Mouse (Mus musculus): Measurements from ENCODE around the gene Podnl1. TPM values are rescaled to one million over a fixed set of nuclear protein-coding genes. Genes with fewer than 3 reads are reported as not detected.

Gene Podnl1
- polyA plus RNA-seq, 1 experiment, result 0.74 TPM

DNA sequence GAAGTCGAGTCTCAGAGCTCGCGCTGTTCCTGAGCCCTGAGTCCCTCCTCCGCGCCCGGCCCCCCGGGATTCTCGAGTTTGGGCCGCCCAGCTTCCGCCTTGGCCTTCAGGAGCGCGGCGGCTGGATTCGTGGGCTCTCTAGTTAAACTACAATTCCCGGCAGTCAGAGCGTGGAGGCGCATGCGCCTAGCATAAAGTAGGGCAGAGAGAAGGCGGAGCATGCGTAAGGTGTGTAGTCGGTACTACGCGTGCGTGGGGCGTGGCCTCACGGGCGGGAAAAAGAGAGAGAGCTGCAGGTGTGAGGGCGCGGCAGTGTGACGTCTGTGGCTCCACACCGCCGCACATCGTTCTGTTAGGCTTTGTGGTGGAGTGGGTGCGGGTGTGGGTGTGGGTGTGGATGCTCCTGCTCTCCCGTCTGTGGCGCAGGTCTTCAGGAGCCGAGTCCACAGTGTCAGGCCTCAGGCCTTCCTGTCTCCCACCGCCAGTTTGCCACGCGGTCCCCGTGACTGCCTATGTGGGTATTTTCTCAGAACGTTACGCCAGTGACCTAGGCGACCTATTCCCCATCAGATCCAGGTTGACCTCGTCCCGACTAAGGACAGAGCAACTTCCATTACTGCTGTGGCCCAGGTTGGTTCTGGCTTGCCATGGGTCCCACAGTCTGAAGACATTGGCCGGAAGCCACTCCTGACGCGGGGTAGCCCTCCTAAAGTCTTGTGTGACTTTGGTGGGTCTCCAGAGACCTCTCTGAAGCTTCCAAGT lies 22.2 kb downstream of the Podnl1 start, which contains the start of the genes Cc2d1a and 4930432K21Rik:
Gene Cc2d1a (minus strand): TSS at position 168 of the 762 bp plus-strand sequence.
Gene 4930432K21Rik (plus strand): TSS at position 257 of the 762 bp plus-strand sequence.
- TF ChIP-seq CTCF (IDR thresholded peaks at IDR 0.05; ENCODE audit: low read depth, low read length) (no peak), POLR2A (IDR thresholded peaks at IDR 0.05; ENCODE audit: borderline replicate concordance, low read depth, low read length) (no peak)
- Histone ChIP-seq H3K4me1 (ENCODE audit: control insufficient read depth, insufficient read depth, low read length) (peaks cover 28% of the 10 kb centered on the region), H3K4me3 (ENCODE audit: insufficient read depth, low read length) (peak within 1 kb of the TSS; percentile 93), H3K27ac (ENCODE audit: insufficient read depth, low read depth, low read length) (no peak within 1 kb of the TSS)

DNA sequence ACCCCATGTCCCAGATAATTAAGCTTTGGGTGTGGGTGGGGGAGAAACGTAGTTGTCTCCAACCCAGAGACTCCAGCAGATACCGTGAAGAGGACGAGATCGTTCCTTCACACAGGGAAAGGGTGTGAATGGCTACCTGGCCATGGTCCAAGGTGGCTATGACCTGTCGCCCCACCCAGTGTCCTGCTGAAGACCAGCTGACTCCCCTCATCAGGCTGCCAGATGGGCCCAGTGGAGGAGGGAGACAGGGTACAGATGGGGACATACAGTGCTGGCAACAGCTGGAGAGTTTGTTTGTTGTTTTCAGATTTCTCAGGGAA lies 22.7 kb downstream of the Podnl1 start:
- TF ChIP-seq POLR2A (IDR thresholded peaks at IDR 0.05; ENCODE audit: borderline replicate concordance, low read depth, low read length), result no peak
- TF ChIP-seq CTCF (IDR thresholded peaks at IDR 0.05; ENCODE audit: low read depth, low read length), result no peak
- no peak overlapping the region for H3K27ac ChIP-seq (ENCODE audit: insufficient read depth, low read depth, low read length)
- peak overlapping the region; percentile 93 for H3K4me3 ChIP-seq (ENCODE audit: insufficient read depth, low read length)
- peaks cover 28% of the 10 kb centered on the region for H3K4me1 ChIP-seq (ENCODE audit: control insufficient read depth, insufficient read depth, low read length)

DNA sequence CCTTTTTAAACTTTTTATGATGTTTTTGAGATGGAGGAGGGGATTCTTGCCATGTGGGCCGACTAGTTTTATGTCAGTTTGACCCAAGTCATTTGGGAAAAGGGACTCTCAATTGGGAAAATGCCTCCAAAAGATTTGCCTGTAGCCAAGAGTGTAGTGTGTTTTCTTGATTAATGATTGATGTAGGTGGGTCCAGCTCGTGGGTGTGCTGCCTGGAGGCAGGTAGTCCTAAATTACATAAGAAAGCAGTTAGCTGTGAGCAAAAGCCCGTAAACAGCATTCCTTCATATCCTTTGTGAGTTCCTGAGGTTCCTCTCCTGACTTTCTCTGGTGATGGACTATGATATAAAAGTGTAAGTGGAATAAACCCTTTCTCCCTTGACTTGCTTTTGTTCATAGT lies 23.4 kb downstream of the Podnl1 start:
- TF ChIP-seq POLR2A (IDR thresholded peaks at IDR 0.05; ENCODE audit: borderline replicate concordance, low read depth, low read length), result no peak
- TF ChIP-seq CTCF (IDR thresholded peaks at IDR 0.05; ENCODE audit: low read depth, low read length), result no peak
- no peak overlapping the region for H3K27ac ChIP-seq (ENCODE audit: insufficient read depth, low read depth, low read length)
- no peak overlapping the region for H3K4me3 ChIP-seq (ENCODE audit: insufficient read depth, low read length)
- H3K4me1 ChIP-seq (ENCODE audit: control insufficient read depth, insufficient read depth, low read length), result peaks cover 28% of the 10 kb centered on the region

DNA sequence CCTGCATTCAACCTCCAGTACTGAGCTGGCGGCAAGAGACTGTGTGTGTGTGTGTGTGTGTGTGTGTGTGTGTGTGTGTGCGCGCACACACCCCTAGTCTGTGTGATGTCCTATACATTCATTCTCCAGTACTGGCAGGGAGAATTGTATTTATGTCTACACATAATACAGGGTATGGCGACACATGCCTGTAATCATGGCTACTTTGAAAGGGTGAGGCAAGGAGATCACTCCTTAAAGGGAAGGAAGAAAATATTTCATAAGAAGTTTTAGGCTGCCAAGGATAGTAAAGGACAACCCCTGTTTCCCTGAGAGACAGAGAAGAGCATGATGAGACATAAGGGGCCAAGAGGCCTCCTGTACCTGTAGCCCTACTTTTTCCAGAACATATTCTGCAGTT lies 31.8 kb downstream of the Podnl1 start:
- TF ChIP-seq POLR2A (IDR thresholded peaks at IDR 0.05; ENCODE audit: borderline replicate concordance, low read depth, low read length) (no peak), CTCF (IDR thresholded peaks at IDR 0.05; ENCODE audit: low read depth, low read length) (no peak)
- H3K4me1 ChIP-seq (ENCODE audit: control insufficient read depth, insufficient read depth, low read length), result no peaks in the 10 kb centered on the region
- H3K27ac ChIP-seq (ENCODE audit: insufficient read depth, low read depth, low read length), result no peak overlapping the region
- H3K4me3 ChIP-seq (ENCODE audit: insufficient read depth, low read length), result no peak overlapping the region

DNA sequence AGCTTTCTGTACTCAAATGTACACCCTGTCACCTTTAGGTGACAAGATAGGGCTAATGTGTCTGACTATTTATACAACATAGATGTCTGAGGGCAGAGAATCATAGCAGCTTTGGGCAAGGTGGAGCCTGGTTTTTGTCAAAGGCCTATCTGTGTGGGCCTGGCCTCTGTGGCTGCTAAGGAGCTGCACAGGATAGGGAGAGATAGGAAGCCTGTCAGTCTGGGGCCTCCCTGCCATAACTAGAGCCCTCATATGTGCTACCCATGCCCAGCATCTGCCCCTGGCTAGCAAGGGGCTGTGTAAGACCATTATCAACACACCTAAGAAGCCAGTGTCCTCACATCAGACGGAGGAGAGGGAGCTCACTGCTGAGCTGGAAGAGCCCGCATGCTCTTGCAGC lies 41.9 kb downstream of the Podnl1 start:
- no peak overlapping the region for H3K4me3 ChIP-seq (ENCODE audit: insufficient read depth, low read length)
- H3K27ac ChIP-seq (ENCODE audit: insufficient read depth, low read depth, low read length), result no peak overlapping the region
- H3K4me1 ChIP-seq (ENCODE audit: control insufficient read depth, insufficient read depth, low read length), result no peaks in the 10 kb centered on the region
- TF ChIP-seq POLR2A (IDR thresholded peaks at IDR 0.05; ENCODE audit: borderline replicate concordance, low read depth, low read length), result no peak
- TF ChIP-seq CTCF (IDR thresholded peaks at IDR 0.05; ENCODE audit: low read depth, low read length), result no peak

DNA sequence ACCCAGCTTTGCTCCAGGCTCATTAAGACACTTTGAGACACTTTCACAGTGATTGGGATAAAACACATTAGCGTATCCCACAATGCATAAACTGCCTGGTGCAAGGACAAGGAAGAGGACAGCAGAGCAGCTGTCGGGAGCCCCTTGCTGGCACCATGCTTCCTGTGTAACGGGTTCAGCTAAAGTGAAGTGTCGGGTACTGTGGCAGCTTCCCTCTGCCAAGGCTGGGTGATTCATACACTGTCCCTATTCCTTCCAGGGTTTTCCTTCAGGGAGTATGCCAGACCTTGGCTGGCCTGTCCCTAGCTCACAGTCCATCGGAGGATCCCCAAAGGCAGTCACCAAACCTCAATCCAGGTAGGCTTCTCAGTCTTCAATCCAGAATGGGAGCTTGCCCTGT lies 44.3 kb downstream of the Podnl1 start:
- no peak overlapping the region for H3K27ac ChIP-seq (ENCODE audit: insufficient read depth, low read depth, low read length)
- H3K4me3 ChIP-seq (ENCODE audit: insufficient read depth, low read length), result no peak overlapping the region
- H3K4me1 ChIP-seq (ENCODE audit: control insufficient read depth, insufficient read depth, low read length), result no peaks in the 10 kb centered on the region
- TF ChIP-seq CTCF (IDR thresholded peaks at IDR 0.05; ENCODE audit: low read depth, low read length), result no peak
- no peak for TF ChIP-seq POLR2A (IDR thresholded peaks at IDR 0.05; ENCODE audit: borderline replicate concordance, low read depth, low read length)

DNA sequence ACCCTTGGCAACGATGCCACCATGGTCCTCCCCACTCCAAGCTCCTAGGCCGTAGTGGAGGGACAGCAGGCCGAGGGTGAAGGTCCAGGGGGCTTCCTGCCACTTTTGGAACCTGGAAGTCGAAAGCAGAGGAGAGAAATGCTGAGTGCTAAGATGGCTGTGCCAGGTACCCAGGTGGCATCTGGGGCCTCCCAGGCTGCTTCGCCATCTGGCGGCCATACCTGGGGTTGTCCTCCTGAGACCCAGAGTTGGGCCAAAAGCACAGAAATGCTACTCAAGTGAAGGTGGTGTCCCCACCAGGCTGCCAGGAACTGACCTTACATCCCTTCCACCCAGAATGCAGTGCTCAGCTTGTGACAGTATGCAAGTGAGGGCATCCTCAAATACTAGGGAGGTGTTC lies 48.1 kb downstream of the Podnl1 start:
- Histone ChIP-seq H3K4me3 (ENCODE audit: insufficient read depth, low read length) (no peak overlapping the region), H3K4me1 (ENCODE audit: control insufficient read depth, insufficient read depth, low read length) (no peaks in the 10 kb centered on the region), H3K27ac (ENCODE audit: insufficient read depth, low read depth, low read length) (no peak overlapping the region)
- 0 out of 2 replicates have a peak, but pooled peaks have one; percentile 29 for TF ChIP-seq CTCF (IDR thresholded peaks at IDR 0.05; ENCODE audit: low read depth, low read length)
- TF ChIP-seq POLR2A (IDR thresholded peaks at IDR 0.05; ENCODE audit: borderline replicate concordance, low read depth, low read length), result no peak

DNA sequence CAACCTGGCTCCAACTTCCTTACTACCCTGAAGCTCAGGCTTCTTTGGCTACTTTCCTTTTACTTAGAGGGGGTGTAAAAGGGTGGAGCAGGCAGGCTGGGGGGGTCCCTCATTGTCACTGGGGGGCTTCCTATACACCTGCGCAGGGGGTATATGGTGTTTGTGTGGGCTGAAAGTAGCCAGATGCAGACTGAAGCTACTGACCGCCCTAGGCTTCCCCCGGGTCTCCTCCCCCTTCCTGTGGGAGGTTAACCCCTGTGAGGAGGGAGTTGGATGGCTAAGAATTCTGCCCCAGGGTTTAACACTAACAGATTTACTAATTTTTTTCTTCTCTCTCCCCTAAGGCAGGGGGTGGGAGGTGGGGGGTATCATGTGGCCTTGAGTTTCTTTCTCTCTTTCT lies 50.8 kb downstream of the Podnl1 start:
- no peak for TF ChIP-seq POLR2A (IDR thresholded peaks at IDR 0.05; ENCODE audit: borderline replicate concordance, low read depth, low read length)
- TF ChIP-seq CTCF (IDR thresholded peaks at IDR 0.05; ENCODE audit: low read depth, low read length), result no peak
- H3K4me1 ChIP-seq (ENCODE audit: control insufficient read depth, insufficient read depth, low read length), result no peaks in the 10 kb centered on the region
- no peak overlapping the region for H3K4me3 ChIP-seq (ENCODE audit: insufficient read depth, low read length)
- H3K27ac ChIP-seq (ENCODE audit: insufficient read depth, low read depth, low read length), result no peak overlapping the region

DNA sequence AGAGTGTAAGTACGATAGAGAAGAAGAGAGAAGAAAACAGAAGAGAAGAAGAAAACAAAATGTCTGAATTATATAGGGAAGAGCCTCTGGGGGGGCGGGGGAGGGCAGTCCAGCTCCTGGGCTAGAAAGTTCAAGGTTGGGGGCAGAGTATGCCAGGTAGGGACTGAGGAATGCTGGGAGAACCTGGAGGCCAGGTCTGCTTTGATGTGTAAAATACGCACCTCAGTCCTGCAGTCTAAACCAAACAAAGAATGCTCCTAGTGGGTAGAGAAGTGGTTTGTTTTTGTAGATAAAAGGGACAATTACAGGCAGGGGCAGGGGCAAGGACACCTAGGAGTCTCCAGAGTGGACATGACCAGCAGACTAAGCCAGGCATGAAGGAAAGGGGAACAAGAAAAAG lies 51.6 kb downstream of the Podnl1 start:
- TF ChIP-seq POLR2A (IDR thresholded peaks at IDR 0.05; ENCODE audit: borderline replicate concordance, low read depth, low read length) (no peak), CTCF (IDR thresholded peaks at IDR 0.05; ENCODE audit: low read depth, low read length) (no peak)
- no peak overlapping the region for H3K4me3 ChIP-seq (ENCODE audit: insufficient read depth, low read length)
- H3K27ac ChIP-seq (ENCODE audit: insufficient read depth, low read depth, low read length), result no peak overlapping the region
- H3K4me1 ChIP-seq (ENCODE audit: control insufficient read depth, insufficient read depth, low read length), result no peaks in the 10 kb centered on the region

DNA sequence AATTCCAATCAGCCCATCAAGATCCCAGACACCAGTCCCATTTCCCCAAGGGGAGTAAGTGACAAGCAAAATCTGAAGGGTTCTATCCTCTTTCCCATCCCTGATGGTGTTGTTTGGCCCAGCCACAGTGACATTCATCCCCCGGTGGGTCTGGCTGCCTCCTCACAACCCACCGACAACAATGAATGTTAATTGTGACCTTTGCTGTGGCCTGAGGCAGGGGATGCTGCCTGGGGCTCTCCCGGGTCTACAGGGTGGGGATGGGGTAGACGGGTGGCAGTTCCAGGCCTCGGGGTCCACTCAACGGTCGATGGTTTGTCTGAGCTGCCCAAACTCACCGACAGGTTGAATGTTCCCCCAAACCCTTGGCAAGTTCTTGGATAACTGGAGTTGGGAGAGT lies 52.8 kb downstream of the Podnl1 start:
- no peak for TF ChIP-seq POLR2A (IDR thresholded peaks at IDR 0.05; ENCODE audit: borderline replicate concordance, low read depth, low read length)
- no peak for TF ChIP-seq CTCF (IDR thresholded peaks at IDR 0.05; ENCODE audit: low read depth, low read length)
- no peak overlapping the region for H3K27ac ChIP-seq (ENCODE audit: insufficient read depth, low read depth, low read length)
- no peak overlapping the region for H3K4me3 ChIP-seq (ENCODE audit: insufficient read depth, low read length)
- no peaks in the 10 kb centered on the region for H3K4me1 ChIP-seq (ENCODE audit: control insufficient read depth, insufficient read depth, low read length)
